Mouse (Mus musculus) brain, embryonic 14.5 days (tissue): ENCODE measurements around the gene Hoga1.

Experiments used
- CTCF ChIP-seq: fragments of 200-500 bp; IDR thresholded peaks from 2 replicates; pipeline ENCODE4 v1.5.1; 2012; ENCODE audit warnings: inconsistent platforms, mild to moderate bottlenecking, moderate library complexity, borderline replicate concordance; ENCODE audit not compliant: insufficient read depth, insufficient read length; ENCODE audit errors: extremely low read depth
- POLR2A ChIP-seq: fragments of 200-500 bp; IDR thresholded peaks from 2 replicates; pipeline ENCODE4 v1.6.1; 2012; ENCODE audit warnings: mild to moderate bottlenecking, inconsistent platforms, borderline replicate concordance; ENCODE audit not compliant: poor library complexity, insufficient read depth, insufficient read length, severe bottlenecking; ENCODE audit errors: extremely low read depth

DNA sequence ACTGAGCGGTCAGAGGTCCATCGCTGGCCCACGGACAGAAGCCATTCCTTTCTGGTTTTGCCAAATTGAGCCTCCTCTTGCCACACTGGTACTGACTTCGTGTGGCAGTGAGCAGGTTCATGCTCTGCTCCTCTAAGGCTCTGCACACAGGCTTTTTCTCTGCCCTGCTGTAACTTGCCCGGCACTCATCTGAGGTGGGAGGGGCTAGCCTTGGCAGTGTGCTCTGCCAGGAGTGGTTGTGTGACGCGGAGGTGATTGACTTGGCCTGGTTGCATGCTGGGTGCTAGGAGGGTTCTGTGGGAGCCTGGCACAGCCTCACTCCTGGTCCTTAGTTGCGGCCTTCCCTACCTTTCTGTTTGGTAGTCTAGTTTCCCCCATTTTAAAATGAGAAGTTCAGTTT, 75.0 kb downstream of the Hoga1 start:
- TF ChIP-seq CTCF (no peak), POLR2A (no peak)
